Mouse (Mus musculus) neural tube, embryonic 13.5 days (tissue): ENCODE measurements around the gene Pik3cd. TPM values are rescaled to one million over a fixed set of nuclear protein-coding genes. Genes with fewer than 3 reads are reported as not detected.

Experiments
- ATAC-seq: fragments of 200-750 bp; cut with Nextera tagmentation; 2 replicates; pipeline ENCODE4 v1.8.0; 2017; ENCODE audit warnings: low read depth, mild to moderate bottlenecking, moderate TSS enrichment, moderate library complexity
- H3K27ac ChIP-seq: fragments of 300-500 bp; sonication (generic); replicated peaks from 2 replicates; pipeline ENCODE4 v1.5.1; 2015; ENCODE audit warnings: moderate library complexity, mild to moderate bottlenecking, inconsistent platforms
- H3K27me3 ChIP-seq: fragments of 300-500 bp; sonication (generic); 2 replicates; pipeline ENCODE4 v1.6.1; 2015; ENCODE audit warnings: mild to moderate bottlenecking, inconsistent platforms
- H3K36me3 ChIP-seq: fragments of 300-500 bp; sonication (generic); 2 replicates; pipeline ENCODE4 v1.6.1; 2015; ENCODE audit warnings: mild to moderate bottlenecking, inconsistent platforms
- H3K4me1 ChIP-seq: fragments of 300-500 bp; sonication (generic); replicated peaks from 2 replicates; pipeline ENCODE4 v1.6.1; 2015; ENCODE audit warnings: inconsistent platforms
- H3K4me2 ChIP-seq: fragments of 300-500 bp; sonication (generic); 2 replicates; pipeline ENCODE4 v1.6.1; 2015; ENCODE audit warnings: inconsistent platforms, mild to moderate bottlenecking, moderate library complexity
- H3K4me3 ChIP-seq: fragments of 300-500 bp; sonication (generic); 2 replicates; pipeline ENCODE4 v1.5.1; 2015; ENCODE audit warnings: mild to moderate bottlenecking, inconsistent platforms
- H3K9ac ChIP-seq: fragments of 300-500 bp; sonication (generic); 2 replicates; pipeline ENCODE4 v1.6.1; 2015; ENCODE audit warnings: moderate library complexity, mild to moderate bottlenecking, inconsistent platforms
- H3K9me3 ChIP-seq: fragments of 300-500 bp; sonication (generic); 2 replicates; pipeline ENCODE4 v1.6.1; 2016; ENCODE audit warnings: inconsistent platforms
- WGBS: fragments of 180-500 bp; shearing (Covaris S2); methylation state at CpG from one replicate; pipeline ENCODE4 v1.1.7; 2015; 5-methylcytosine and 5-hydroxymethylcytosine counted together
- polyA plus RNA-seq: library from polyadenylated mRNA; unstranded; fragments of >200 nt; fragmentation: Nextera tagmentation; extraction: Ambion mirVana; gene quantifications from 2 replicates; pipeline ENCODE4 v1.2.1, GENCODE M21; 2015

Gene Pik3cd
- polyA plus RNA-seq, 1 experiment from 2014 or later, result 20.0 TPM

DNA sequence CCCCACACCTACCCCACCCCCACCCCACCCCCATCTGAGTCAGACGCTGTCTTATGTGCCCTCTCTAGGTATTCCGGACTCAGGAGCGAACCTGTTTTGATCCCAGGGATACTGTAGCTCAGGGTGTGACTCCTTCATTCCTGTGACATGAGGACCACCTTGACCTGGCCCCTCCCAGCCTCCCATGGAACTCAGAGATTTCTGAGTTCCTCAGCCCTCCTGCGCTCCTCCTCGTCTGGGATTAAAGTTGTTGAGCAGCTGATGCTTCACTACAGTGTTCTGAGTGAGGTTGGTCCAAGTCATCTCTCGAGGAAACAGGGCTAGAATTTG, 94.1 kb downstream of the Pik3cd start:
- H3K4me1 ChIP-seq, result peaks cover 38% of the 10 kb centered on the region
- H3K36me3 ChIP-seq, result no peaks in the 10 kb centered on the region
- no peak overlapping the region for H3K4me3 ChIP-seq
- H3K9ac ChIP-seq, result no peak overlapping the region
- H3K4me2 ChIP-seq, result no peak overlapping the region
- no peaks in the 10 kb centered on the region for H3K9me3 ChIP-seq
- no peak for ATAC-seq
- H3K27me3 ChIP-seq, result no peaks in the 10 kb centered on the region
- 93% methylated on average over 6 of the region's 6 CpGs for WGBS
- no peak overlapping the region for H3K27ac ChIP-seq

GRCm38 (mm10) chr4:149607591-149608308, 94.6 kb downstream of the Pik3cd start:
- no peak overlapping the region for H3K9ac ChIP-seq
- peak overlapping the region; percentile 35; the same call in 1 of the 2 replicates for H3K27ac ChIP-seq
- H3K4me1 ChIP-seq, result peaks cover 38% of the 10 kb centered on the region
- H3K27me3 ChIP-seq, result no peaks in the 10 kb centered on the region
- no peak overlapping the region for H3K4me3 ChIP-seq
- no peaks in the 10 kb centered on the region for H3K9me3 ChIP-seq
- no peak overlapping the region for H3K4me2 ChIP-seq
- no peaks in the 10 kb centered on the region for H3K36me3 ChIP-seq
- 63% methylated on average over 20 of the region's 20 CpGs for WGBS
- ATAC-seq, result no peak

DNA sequence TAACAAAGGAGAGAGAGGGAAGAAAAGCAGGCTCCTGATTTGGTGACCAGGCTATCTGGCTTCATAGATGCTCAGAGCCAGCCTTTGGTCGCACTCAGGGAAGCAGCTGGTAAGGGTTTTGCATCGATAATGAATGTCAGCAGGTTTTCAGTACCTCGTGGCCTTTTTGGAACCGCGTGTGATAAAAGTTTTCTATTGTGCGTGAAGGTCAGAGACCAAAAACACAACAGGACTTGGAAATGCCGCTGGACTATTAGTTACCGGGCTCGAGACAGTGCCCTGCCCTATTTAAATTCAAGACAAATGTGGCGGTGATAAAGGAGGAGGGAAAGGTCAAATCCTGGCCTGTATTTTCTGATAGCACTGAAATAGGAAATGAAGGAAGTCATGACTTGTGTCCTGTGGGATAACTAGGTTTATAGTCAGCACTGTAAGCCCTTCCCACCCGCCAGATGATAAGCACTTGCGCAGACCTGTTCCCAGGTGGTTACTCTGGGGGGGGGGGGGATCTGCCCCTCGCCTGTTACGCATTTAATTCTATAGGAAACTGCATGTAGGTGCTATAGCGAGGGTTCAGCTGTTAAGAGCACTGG, 95.5 kb downstream of the Pik3cd start:
- Histone ChIP-seq H3K27ac (peak overlapping the region; percentile 35; the same call in 1 of the 2 replicates), H3K9ac (no peak overlapping the region)
- WGBS, result 40% methylated on average over 15 of the region's 15 CpGs

DNA sequence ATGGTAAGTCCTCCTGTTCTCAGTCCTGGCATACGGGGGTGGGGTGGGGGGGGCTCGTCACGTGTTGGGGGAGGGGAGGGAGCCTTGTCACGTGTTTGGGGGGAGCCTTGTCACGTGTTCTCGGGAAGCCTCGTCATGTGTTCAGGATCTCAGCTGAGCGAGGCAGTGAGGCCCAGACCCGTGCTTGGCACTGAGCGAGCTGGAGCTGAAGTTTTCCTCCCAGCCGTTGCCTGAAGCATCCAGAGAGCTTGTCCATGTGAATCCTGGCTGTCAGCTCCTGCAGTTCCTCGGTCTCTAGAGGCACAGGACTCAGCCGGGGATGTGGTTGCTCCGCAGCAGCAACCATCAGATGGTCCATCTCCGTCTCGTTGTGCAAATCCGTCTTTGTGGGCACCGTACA, 96.3 kb downstream of the Pik3cd start:
- WGBS, result 69% methylated on average over 18 of the region's 18 CpGs
- peaks cover 52% of the 10 kb centered on the region for H3K4me1 ChIP-seq
- no peak overlapping the region for H3K4me2 ChIP-seq
- 0 out of 2 replicates have a peak overlapping the region, but pooled peaks have one; percentile 3 for H3K9ac ChIP-seq
- H3K27ac ChIP-seq, result peak overlapping the region; percentile 30; the same call in 1 of the 2 replicates
- no peak overlapping the region for H3K4me3 ChIP-seq
- ATAC-seq, result no peak
- H3K36me3 ChIP-seq, result no peaks in the 10 kb centered on the region
- no peaks in the 10 kb centered on the region for H3K9me3 ChIP-seq
- no peaks in the 10 kb centered on the region for H3K27me3 ChIP-seq

More for the DNA sequence above, 95.5 kb downstream of the Pik3cd start:
- no peaks in the 10 kb centered on the region for H3K36me3 ChIP-seq
- no peaks in the 10 kb centered on the region for H3K9me3 ChIP-seq
- peaks cover 44% of the 10 kb centered on the region for H3K4me1 ChIP-seq
- no peak overlapping the region for H3K4me3 ChIP-seq
- no peak for ATAC-seq
- H3K27me3 ChIP-seq, result no peaks in the 10 kb centered on the region
- H3K4me2 ChIP-seq, result no peak overlapping the region

GRCm38 (mm10) chr4:149604518-149604917, 97.9 kb downstream of the Pik3cd start:
- Histone ChIP-seq H3K4me3 (no peak overlapping the region), H3K36me3 (no peaks in the 10 kb centered on the region), H3K9me3 (no peaks in the 10 kb centered on the region), H3K4me2 (no peak overlapping the region), H3K9ac (no peak overlapping the region), H3K4me1 (peaks cover 62% of the 10 kb centered on the region), H3K27ac (no peak overlapping the region), H3K27me3 (no peaks in the 10 kb centered on the region)
- 80% methylated on average over 3 of the region's 3 CpGs for WGBS
- no peak for ATAC-seq

DNA sequence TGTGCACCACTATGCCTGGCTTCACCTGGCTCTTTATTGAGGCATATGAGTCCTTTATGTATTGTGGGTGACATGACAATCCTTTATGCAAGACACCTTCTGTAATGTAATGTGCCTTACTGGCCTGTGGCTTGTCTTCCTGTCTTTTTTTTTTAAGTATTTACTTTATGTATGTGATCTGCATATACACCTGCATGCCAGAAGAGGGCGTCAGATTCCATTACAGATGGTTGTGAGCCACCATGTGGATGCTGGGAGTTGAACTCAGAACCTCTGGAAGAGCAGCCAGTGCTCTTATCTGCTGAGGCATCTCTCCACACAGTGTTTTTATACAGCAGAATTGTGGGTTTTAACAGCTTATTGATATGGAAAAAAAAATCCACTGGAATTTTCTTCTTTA, 98.5 kb downstream of the Pik3cd start:
- Histone ChIP-seq H3K27ac (no peak overlapping the region), H3K9me3 (no peaks in the 10 kb centered on the region), H3K9ac (no peak overlapping the region), H3K4me2 (no peak overlapping the region), H3K4me3 (no peak overlapping the region), H3K36me3 (no peaks in the 10 kb centered on the region), H3K4me1 (peaks cover 55% of the 10 kb centered on the region), H3K27me3 (no peaks in the 10 kb centered on the region)
- WGBS, result 58% methylated on average over 1 of the region's 1 CpGs
- no peak for ATAC-seq

GRCm38 (mm10) chr4:149602236-149602635, 100.1 kb downstream of the Pik3cd start:
- no peak for ATAC-seq
- WGBS, result 47% methylated on average over 7 of the region's 7 CpGs
- H3K4me3 ChIP-seq, result no peak overlapping the region
- H3K27ac ChIP-seq, result no peak overlapping the region
- no peaks in the 10 kb centered on the region for H3K36me3 ChIP-seq
- no peaks in the 10 kb centered on the region for H3K9me3 ChIP-seq
- peaks cover 45% of the 10 kb centered on the region for H3K4me1 ChIP-seq
- H3K9ac ChIP-seq, result no peak overlapping the region
- no peaks in the 10 kb centered on the region for H3K27me3 ChIP-seq
- no peak overlapping the region for H3K4me2 ChIP-seq

GRCm38 (mm10) chr4:149601484-149601883, 100.9 kb downstream of the Pik3cd start:
- H3K4me2 ChIP-seq, result no peak overlapping the region
- no peak overlapping the region for H3K4me3 ChIP-seq
- peak overlapping the region; percentile 39; the same call in 1 of the 2 replicates for H3K27ac ChIP-seq
- H3K9ac ChIP-seq, result no peak overlapping the region
- no peaks in the 10 kb centered on the region for H3K36me3 ChIP-seq
- 34% methylated on average over 4 of the region's 4 CpGs for WGBS
- H3K9me3 ChIP-seq, result no peaks in the 10 kb centered on the region
- H3K27me3 ChIP-seq, result no peaks in the 10 kb centered on the region
- H3K4me1 ChIP-seq, result peaks cover 38% of the 10 kb centered on the region
- no peak for ATAC-seq

DNA sequence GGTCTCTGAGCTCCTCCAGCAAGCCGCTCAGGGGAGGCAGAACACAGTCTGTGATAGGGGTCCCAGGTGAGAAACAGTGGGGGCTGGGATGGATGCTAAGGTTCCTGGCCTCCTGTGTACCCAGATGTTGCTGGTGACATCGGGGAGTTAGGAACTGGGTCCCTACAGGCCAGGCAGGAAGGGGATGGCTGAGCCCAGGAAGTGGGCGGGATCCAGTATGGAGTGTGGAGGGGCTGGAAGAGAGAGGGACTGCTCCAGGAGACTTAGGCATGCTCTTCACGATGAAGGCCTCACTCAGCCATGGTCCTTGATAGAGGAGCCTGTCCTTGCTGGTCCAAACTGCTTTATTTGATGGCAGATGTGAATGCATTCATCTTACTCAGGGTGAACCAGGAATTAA, 102.2 kb downstream of the Pik3cd start:
- ATAC-seq, result no peak
- no peaks in the 10 kb centered on the region for H3K9me3 ChIP-seq
- no peaks in the 10 kb centered on the region for H3K36me3 ChIP-seq
- H3K4me3 ChIP-seq, result no peak overlapping the region
- H3K27me3 ChIP-seq, result no peaks in the 10 kb centered on the region
- 82% methylated on average over 4 of the region's 4 CpGs for WGBS
- H3K4me1 ChIP-seq, result peaks cover 30% of the 10 kb centered on the region
- H3K4me2 ChIP-seq, result no peak overlapping the region
- no peak overlapping the region for H3K9ac ChIP-seq
- no peak overlapping the region for H3K27ac ChIP-seq

DNA sequence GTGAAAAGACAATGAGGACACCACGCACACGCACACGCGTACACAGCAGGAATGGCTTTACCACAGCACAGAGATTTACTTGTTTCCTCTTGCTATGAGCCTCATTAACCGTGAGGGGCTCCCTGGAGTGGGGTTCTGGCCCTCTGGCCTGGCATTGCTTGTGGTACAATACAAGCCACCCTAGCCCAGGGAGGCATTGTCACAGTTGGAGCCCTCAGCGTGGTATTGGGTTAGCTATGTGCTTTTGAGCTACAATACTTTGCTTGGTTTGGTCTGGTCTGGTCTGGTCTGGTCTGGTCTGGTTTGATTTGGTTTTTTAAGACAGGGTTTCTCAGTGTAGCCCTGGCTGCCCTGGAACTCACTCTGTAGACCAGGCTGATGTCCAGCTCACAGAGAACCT, 102.8 kb downstream of the Pik3cd start:
- Histone ChIP-seq H3K9ac (no peak overlapping the region), H3K27me3 (no peaks in the 10 kb centered on the region), H3K36me3 (no peaks in the 10 kb centered on the region), H3K27ac (no peak overlapping the region), H3K4me2 (no peak overlapping the region), H3K4me3 (no peak overlapping the region), H3K4me1 (peaks cover 36% of the 10 kb centered on the region), H3K9me3 (no peaks in the 10 kb centered on the region)
- ATAC-seq, result no peak
- 88% methylated on average over 6 of the region's 6 CpGs for WGBS
